Comparison of ENCODE assay signal across 9 mouse cellular contexts in the genomic region with DNA sequence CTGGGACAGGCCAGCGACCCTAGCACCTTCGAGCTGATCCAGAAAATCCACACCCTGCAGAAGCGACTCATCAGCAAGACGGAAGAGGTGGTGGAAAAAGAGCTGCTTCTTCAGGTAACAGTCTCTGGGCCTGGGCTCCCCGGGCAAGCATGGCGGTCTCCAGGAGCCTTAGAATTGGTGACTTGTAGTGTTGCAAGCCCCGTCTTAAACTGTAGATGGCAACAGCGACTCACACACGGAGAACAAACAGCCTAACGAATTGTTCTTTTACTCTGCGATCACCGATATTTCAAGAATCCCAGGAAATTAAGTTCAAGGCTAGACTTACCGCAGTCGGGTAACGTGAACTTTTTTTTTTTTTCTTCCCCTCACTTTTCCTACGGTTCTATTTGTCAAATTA. TPM values are rescaled to one million over a fixed set of nuclear protein-coding genes. Genes with fewer than 3 reads are reported as not detected.
DNase-seq lines count a peak whose midpoint lies in the region; ATAC-seq lines count a peak whose summit lies in the region.
"Had no signal": no experiment of that assay in that cellular context is flagged by ENCODE, and none has a peak within 500 bp of the region (broad histone marks: within the 10 kb centered on the region; RNA-seq: fewer than 3 reads in every experiment).

No protein-coding gene starts in this region.

- H3K4me2 ChIP-seq in forebrain, embryonic 11.5 days (ENCODE audit: low read depth, low read length, severe bottlenecking): no peak overlapping the region
- no peak overlapping the region for H3K4me2 ChIP-seq in forebrain, embryonic 16.5 days (ENCODE audit: low read length)
- no peak overlapping the region for H3K4me2 ChIP-seq in hindbrain, embryonic 14.5 days (replicated peaks)
- no peak overlapping the region for H3K4me2 ChIP-seq in limb, embryonic 11.5 days (ENCODE audit: low read depth, severe bottlenecking)
- H3K4me2 ChIP-seq in liver, embryonic 11.5 days: no peak overlapping the region

- no peaks in the 10 kb centered on the region for H3K4me1 ChIP-seq in forebrain, embryonic 11.5 days (replicated peaks; ENCODE audit: control insufficient read depth, insufficient read depth, low read length)
- no peaks in the 10 kb centered on the region for H3K4me1 ChIP-seq in forebrain, embryonic 16.5 days (replicated peaks; ENCODE audit: control insufficient read depth, insufficient read depth, low read length)
- H3K4me1 ChIP-seq in hindbrain, embryonic 14.5 days (replicated peaks; ENCODE audit: control insufficient read depth, insufficient read depth, low read length): no peaks in the 10 kb centered on the region
- no peaks in the 10 kb centered on the region for H3K4me1 ChIP-seq in limb, embryonic 11.5 days (ENCODE audit: control insufficient read depth, insufficient read depth, low read length)
- no peaks in the 10 kb centered on the region for H3K4me1 ChIP-seq in liver, embryonic 11.5 days (replicated peaks; ENCODE audit: control insufficient read depth, insufficient read depth, low read length)

- H3K9me3 ChIP-seq in forebrain, embryonic 11.5 days (ENCODE audit: control insufficient read depth, low read length): no peaks in the 10 kb centered on the region
- no peaks in the 10 kb centered on the region for H3K9me3 ChIP-seq in forebrain, embryonic 16.5 days (ENCODE audit: control insufficient read depth, low read length)
- H3K9me3 ChIP-seq in hindbrain, embryonic 14.5 days (ENCODE audit: control insufficient read depth, low read length): no peaks in the 10 kb centered on the region
- no peaks in the 10 kb centered on the region for H3K9me3 ChIP-seq in limb, embryonic 11.5 days (ENCODE audit: control insufficient read depth, low read length)
- H3K9me3 ChIP-seq in liver, embryonic 11.5 days (ENCODE audit: control insufficient read depth, low read length): no peaks in the 10 kb centered on the region

- H3K4me3 ChIP-seq in forebrain, embryonic 11.5 days (ENCODE audit: low read depth, low read length): no peak overlapping the region
- H3K4me3 ChIP-seq in forebrain, embryonic 16.5 days (replicated peaks; ENCODE audit: low read length): no peak overlapping the region
- no peak overlapping the region for H3K4me3 ChIP-seq in hindbrain, embryonic 14.5 days (replicated peaks; ENCODE audit: low read length)
- no peak overlapping the region for H3K4me3 ChIP-seq in limb, embryonic 11.5 days (ENCODE audit: low read depth, low read length)
- no peak overlapping the region for H3K4me3 ChIP-seq in liver, embryonic 11.5 days (ENCODE audit: low read depth, low read length)

- WGBS in forebrain, embryonic 11.5 days: 39% methylated on average over 16 of the region's 16 CpGs
- WGBS in forebrain, embryonic 16.5 days: 29% methylated on average over 16 of the region's 16 CpGs
- WGBS in hindbrain, embryonic 14.5 days: 33% methylated on average over 16 of the region's 16 CpGs
- 25% methylated on average over 16 of the region's 16 CpGs for WGBS in limb, embryonic 11.5 days
- 36% methylated on average over 16 of the region's 16 CpGs for WGBS in liver, embryonic 11.5 days

- H3K36me3 ChIP-seq in forebrain, embryonic 11.5 days (ENCODE audit: control insufficient read depth, insufficient read depth, low read length): no peaks in the 10 kb centered on the region
- no peaks in the 10 kb centered on the region for H3K36me3 ChIP-seq in forebrain, embryonic 16.5 days (ENCODE audit: control insufficient read depth, insufficient read depth)
- H3K36me3 ChIP-seq in hindbrain, embryonic 14.5 days (replicated peaks; ENCODE audit: control insufficient read depth, insufficient read depth): no peaks in the 10 kb centered on the region
- no peaks in the 10 kb centered on the region for H3K36me3 ChIP-seq in limb, embryonic 11.5 days (ENCODE audit: control insufficient read depth, insufficient read depth, low read length)
- no peaks in the 10 kb centered on the region for H3K36me3 ChIP-seq in liver, embryonic 11.5 days (ENCODE audit: control insufficient read depth, insufficient read depth, low read length)

- H3K27ac ChIP-seq in forebrain, embryonic 11.5 days (ENCODE audit: low read depth, low read length): no peak overlapping the region
- H3K27ac ChIP-seq in forebrain, embryonic 16.5 days (ENCODE audit: low read length): no peak overlapping the region
- no peak overlapping the region for H3K27ac ChIP-seq in hindbrain, embryonic 14.5 days
- no peak overlapping the region for H3K27ac ChIP-seq in limb, embryonic 11.5 days (replicated peaks; ENCODE audit: low read depth, low read length)
- H3K27ac ChIP-seq in liver, embryonic 11.5 days (ENCODE audit: low read depth, low read length): no peak overlapping the region

- no peak overlapping the region for H3K9ac ChIP-seq in forebrain, embryonic 11.5 days (ENCODE audit: low read length)
- H3K9ac ChIP-seq in forebrain, embryonic 16.5 days (replicated peaks; ENCODE audit: low read depth, low read length): no peak overlapping the region
- no peak overlapping the region for H3K9ac ChIP-seq in hindbrain, embryonic 14.5 days
- H3K9ac ChIP-seq in limb, embryonic 11.5 days (ENCODE audit: low read length): no peak overlapping the region
- H3K9ac ChIP-seq in liver, embryonic 11.5 days (ENCODE audit: low read depth, low read length): no peak overlapping the region

- no peak for DNase-seq in forebrain, embryonic 11.5 days (ENCODE audit: low spot score)
- DNase-seq in thymus, postnatal 4 days: peak; percentile 11
- DNase-seq in thymus, postnatal 36 days: no peak
- peak; percentile 73 for DNase-seq in hindbrain, embryonic 14.5 days (ENCODE audit: low spot score)
- DNase-seq in limb, embryonic 11.5 days (ENCODE audit: low spot score): peak; percentile 68
- peak; percentile 30 for DNase-seq in right cerebral cortex, postnatal 14 days
- DNase-seq in liver, embryonic 11.5 days (ENCODE audit: low spot score): no peak

- H3K27me3 ChIP-seq in forebrain, embryonic 11.5 days (ENCODE audit: control insufficient read depth, insufficient read depth, low read length): no peaks in the 10 kb centered on the region
- no peaks in the 10 kb centered on the region for H3K27me3 ChIP-seq in forebrain, embryonic 16.5 days (replicated peaks; ENCODE audit: control insufficient read depth, insufficient read depth, low read length)
- H3K27me3 ChIP-seq in hindbrain, embryonic 14.5 days (ENCODE audit: control insufficient read depth, insufficient read depth, low read length): no peaks in the 10 kb centered on the region
- H3K27me3 ChIP-seq in limb, embryonic 11.5 days (ENCODE audit: control insufficient read depth, insufficient read depth, low read length): no peaks in the 10 kb centered on the region
- no peaks in the 10 kb centered on the region; the same call in 1 of the 2 replicates for H3K27me3 ChIP-seq in liver, embryonic 11.5 days (replicated peaks; ENCODE audit: control insufficient read depth, insufficient read depth, low read length)

- peak; percentile 51; the same call in 1 of the 2 replicates for ATAC-seq in forebrain, embryonic 11.5 days (replicated peaks; ENCODE audit: low FRiP score)
- no peak for ATAC-seq in forebrain, embryonic 16.5 days
- ATAC-seq in hindbrain, embryonic 14.5 days (ENCODE audit: low FRiP score): peak; percentile 57; the same call in 1 of the 2 replicates
- no peak for ATAC-seq in limb, embryonic 11.5 days (ENCODE audit: insufficient number of reproducible peaks, low FRiP score, low TSS enrichment, low read depth)
- ATAC-seq in liver, embryonic 11.5 days (replicated peaks; ENCODE audit: low FRiP score): no peak

RNA-seq across cellular contexts. Expression of a gene that starts 51.0 kb away (rescaled TPM):
- polyA plus RNA-seq in forebrain, embryonic 11.5 days (2014; fragmentation: Nextera tagmentation; extraction: Ambion mirVana): not detected in 2 replicates
- 0.27 and 0.33 TPM in 2 replicates for polyA plus RNA-seq in forebrain, embryonic 16.5 days (2015; fragmentation: Nextera tagmentation; extraction: Ambion mirVana)
- polyA plus RNA-seq in hindbrain, embryonic 14.5 days (2014; fragmentation: Nextera tagmentation; extraction: Ambion mirVana): 0.46 and 1.1 TPM in 2 replicates
- polyA plus RNA-seq in limb, embryonic 11.5 days (2014; fragmentation: Nextera tagmentation; extraction: Ambion mirVana): 0.09 TPM in 1 of 2 replicates, not detected in the other
- polyA plus RNA-seq in liver, embryonic 11.5 days (2014; fragmentation: Nextera tagmentation; extraction: Ambion mirVana): 0.04 TPM in 1 of 2 replicates, not detected in the other
- polyA plus RNA-seq: small intestine, adult 2 months had no signal

Comparison
In these comparisons a context has a peak if more than half of its experiments do, and no peak if none do; other contexts are left out.
1. ATAC-seq: peak in forebrain, embryonic 11.5 days (single experiment) and hindbrain, embryonic 14.5 days (single experiment); none in forebrain, embryonic 16.5 days (single experiment), limb, embryonic 11.5 days (single experiment) and liver, embryonic 11.5 days (single experiment).
2. DNase-seq: peak in thymus, postnatal 4 days (single experiment), hindbrain, embryonic 14.5 days (single experiment), limb, embryonic 11.5 days (single experiment) and right cerebral cortex, postnatal 14 days (single experiment); none in forebrain, embryonic 11.5 days (single experiment), thymus, postnatal 36 days (0 of 2) and liver, embryonic 11.5 days (single experiment).